Mouse (Mus musculus) MEL (cell line): ENCODE measurements at regions not wholly inside any gene's neighbourhood (a gene's known extent, or its start where the extent isn't known, plus 50 kb on each side); places are given as distances from the start of the nearest gene placed in this dataset.

Experiments used
- DNase-seq: peaks from one replicate; pipeline ENCODE4 v3.0.0; 2011; ENCODE audit warnings: low read depth, low spot score
- H3K27ac ChIP-seq: 2 replicates; pipeline ENCODE4 v1.5.1; 2012; ENCODE audit warnings: low read depth, mild to moderate bottlenecking, control low read depth, low read length, moderate library complexity; ENCODE audit not compliant: control insufficient read depth
- H3K27me3 ChIP-seq, 2 experiments: fragments of 150-350 bp in 1 of 2; sonication (generic) in 1 of 2; 2 replicates each; pipeline ENCODE4 v1.6.1; 2012; ENCODE audit warnings: low read length in 2 of 2, mild to moderate bottlenecking in 2 of 2, improper control_type of control experiment in 1 of 2, moderate library complexity in 1 of 2; ENCODE audit not compliant: insufficient read depth in 2 of 2, control insufficient read depth in 1 of 2
- H3K36me3 ChIP-seq, 2 experiments: 2 replicates each; pipeline ENCODE4 v1.6.1; 2012 to 2014; ENCODE audit warnings: low read length in 2 of 2, improper control_type of control experiment in 1 of 2, inconsistent platforms in 1 of 2, mild to moderate bottlenecking in 1 of 2; ENCODE audit not compliant: insufficient read depth in 2 of 2, control insufficient read depth in 1 of 2
- H3K4me1 ChIP-seq, 2 experiments: fragments of 150-350 bp in 1 of 2; sonication (generic) in 1 of 2; 2 replicates each; pipeline ENCODE4 v1.6.1; 2012; ENCODE audit warnings: low read length in 2 of 2, improper control_type of control experiment in 1 of 2, mild to moderate bottlenecking in 1 of 2; ENCODE audit not compliant: insufficient read depth in 2 of 2, control insufficient read depth in 1 of 2
- H3K4me3 ChIP-seq, 2 experiments: fragments of 150-350 bp in 1 of 2; sonication (generic) in 1 of 2; 2 replicates each; pipeline ENCODE4 v1.5.1; 2012; ENCODE audit warnings: low read depth in 2 of 2, low read length in 2 of 2, mild to moderate bottlenecking in 2 of 2, moderate library complexity in 2 of 2, control low read depth in 1 of 2, improper control_type of control experiment in 1 of 2; ENCODE audit not compliant: control insufficient read depth in 1 of 2, insufficient read depth in 1 of 2
- H3K79me2 ChIP-seq: 2 replicates; pipeline ENCODE4 v1.6.1; 2012; ENCODE audit warnings: mild to moderate bottlenecking, low read length, moderate library complexity; ENCODE audit not compliant: control insufficient read depth, poor library complexity, insufficient read depth
- H3K9ac ChIP-seq: 2 replicates; pipeline ENCODE4 v1.6.1; 2012; ENCODE audit warnings: low read depth, mild to moderate bottlenecking, control low read depth, low read length, moderate library complexity; ENCODE audit not compliant: control insufficient read depth, poor library complexity, severe bottlenecking
- H3K9me3 ChIP-seq: fragments of 150-350 bp; sonication (generic); replicated peaks from 2 replicates; pipeline ENCODE4 v1.6.1; 2012; ENCODE audit warnings: mild to moderate bottlenecking, low read length, improper control_type of control experiment, moderate library complexity; ENCODE audit not compliant: insufficient read depth
- BHLHE40 ChIP-seq: IDR thresholded peaks from 2 replicates; pipeline ENCODE4 v1.6.1; 2012; ENCODE audit warnings: low read depth, mild to moderate bottlenecking, inconsistent platforms, low read length, improper control_type of control experiment, borderline replicate concordance
- CHD1 ChIP-seq: IDR thresholded peaks from 2 replicates; pipeline ENCODE4 v1.6.1; 2012; ENCODE audit warnings: low read depth, mild to moderate bottlenecking, inconsistent platforms, low read length, improper control_type of control experiment
- CTCF ChIP-seq, 3 experiments: IDR thresholded peaks in 2 of 3; conservative IDR thresholded peaks in 1 of 3; 2 replicates each; pipeline ENCODE4 v1.5.1; 2011 to 2012; ENCODE audit warnings: low read length in 3 of 3, low read depth in 2 of 3, mild to moderate bottlenecking in 2 of 3, improper control_type of control experiment in 1 of 3, inconsistent platforms in 1 of 3, mixed read lengths in 1 of 3, moderate library complexity in 1 of 3; ENCODE audit not compliant: control insufficient read depth in 1 of 3, insufficient read depth in 1 of 3, poor library complexity in 1 of 3, severe bottlenecking in 1 of 3
- E2F4 ChIP-seq: IDR thresholded peaks from 2 replicates; pipeline ENCODE4 v1.6.1; 2011; ENCODE audit warnings: low read depth, low read length, improper control_type of control experiment, borderline replicate concordance
- ELF1 ChIP-seq: IDR thresholded peaks from 2 replicates; pipeline ENCODE4 v1.6.1; 2014; ENCODE audit warnings: low read depth, mild to moderate bottlenecking, inconsistent platforms, low read length, improper control_type of control experiment, moderate library complexity
- EP300 ChIP-seq, 2 experiments: IDR thresholded peaks; 2 replicates each; pipeline ENCODE4 v1.6.1; 2011; ENCODE audit warnings: improper control_type of control experiment in 2 of 2, low read length in 2 of 2, low read depth in 1 of 2, mild to moderate bottlenecking in 1 of 2
- ETS1 ChIP-seq: IDR thresholded peaks from 2 replicates; pipeline ENCODE4 v1.6.1; 2012; ENCODE audit warnings: low read depth, mild to moderate bottlenecking, inconsistent platforms, low read length, improper control_type of control experiment, moderate library complexity
- GATA1 ChIP-seq: IDR thresholded peaks from 2 replicates; pipeline ENCODE4 v1.6.1; 2011; ENCODE audit warnings: low read depth, low read length, improper control_type of control experiment
- HCFC1 ChIP-seq: IDR thresholded peaks from 2 replicates; pipeline ENCODE4 v1.6.1; 2012; ENCODE audit warnings: low read depth, mild to moderate bottlenecking, inconsistent platforms, low read length, improper control_type of control experiment, moderate library complexity
- KAT2A ChIP-seq: conservative IDR thresholded peaks from 2 replicates; pipeline ENCODE4 v1.6.1; 2012; ENCODE audit warnings: low read depth, low read length, improper control_type of control experiment, inconsistent platforms
- MAFK ChIP-seq: IDR thresholded peaks from 2 replicates; pipeline ENCODE4 v1.6.1; 2011; ENCODE audit warnings: low read depth, mild to moderate bottlenecking, low read length, improper control_type of control experiment, borderline replicate concordance
- MAX ChIP-seq: IDR thresholded peaks from 2 replicates; pipeline ENCODE4 v1.6.1; 2011; ENCODE audit warnings: low read length, improper control_type of control experiment
- MEF2A ChIP-seq: IDR thresholded peaks from 2 replicates; pipeline ENCODE4 v1.6.1; 2014; ENCODE audit warnings: low read depth, mild to moderate bottlenecking, inconsistent platforms, low read length, improper control_type of control experiment; ENCODE audit not compliant: poor library complexity, insufficient replicate concordance, severe bottlenecking; ENCODE audit errors: extremely low read depth
- MXI1 ChIP-seq: IDR thresholded peaks from 2 replicates; pipeline ENCODE4 v1.6.1; 2011; ENCODE audit warnings: mild to moderate bottlenecking, low read depth, low read length, improper control_type of control experiment
- MYC ChIP-seq: IDR thresholded peaks from 2 replicates; pipeline ENCODE4 v1.6.1; 2011; ENCODE audit warnings: low read depth, mild to moderate bottlenecking, low read length, improper control_type of control experiment, moderate library complexity
- NELFE ChIP-seq: IDR thresholded peaks from 2 replicates; pipeline ENCODE4 v1.6.1; 2011; ENCODE audit warnings: low read depth, low read length, improper control_type of control experiment
- NRF1 ChIP-seq: IDR thresholded peaks from 2 replicates; pipeline ENCODE4 v1.6.1; 2014; ENCODE audit warnings: low read depth, mild to moderate bottlenecking, inconsistent platforms, low read length, improper control_type of control experiment, moderate library complexity; ENCODE audit not compliant: poor library complexity, insufficient read depth, severe bottlenecking
- POLR2A ChIP-seq, 2 experiments: IDR thresholded peaks; 2 replicates each; pipeline ENCODE4 v1.6.1; 2011 to 2012; ENCODE audit warnings: low read length in 2 of 2, mild to moderate bottlenecking in 2 of 2, control low read depth in 1 of 2, improper control_type of control experiment in 1 of 2, low read depth in 1 of 2, moderate library complexity in 1 of 2; ENCODE audit not compliant: control insufficient read depth in 1 of 2, insufficient read depth in 1 of 2, poor library complexity in 1 of 2
- POLR2AphosphoS2 ChIP-seq: IDR thresholded peaks from 2 replicates; pipeline ENCODE4 v1.6.1; 2011; ENCODE audit warnings: low read length, improper control_type of control experiment
- POLR2AphosphoS5 ChIP-seq: IDR thresholded peaks from 2 replicates; pipeline ENCODE4 v1.6.1; 2012; ENCODE audit warnings: low read depth, borderline replicate concordance, mild to moderate bottlenecking, inconsistent platforms, low read length, moderate library complexity, mixed read lengths
- RCOR1 ChIP-seq: IDR thresholded peaks from 2 replicates; pipeline ENCODE4 v1.6.1; 2012; ENCODE audit warnings: low read depth, mild to moderate bottlenecking, inconsistent platforms, low read length, improper control_type of control experiment
- TBP ChIP-seq: IDR thresholded peaks from 2 replicates; pipeline ENCODE4 v1.8.0; 2011; ENCODE audit warnings: low read depth, low read length, improper control_type of control experiment
- UBTF ChIP-seq: IDR thresholded peaks from 2 replicates; pipeline ENCODE4 v1.6.1; 2012; ENCODE audit warnings: low read depth, mild to moderate bottlenecking, inconsistent platforms, low read length, improper control_type of control experiment, moderate library complexity, borderline replicate concordance; ENCODE audit not compliant: insufficient read depth
- USF2 ChIP-seq, 2 experiments: IDR thresholded peaks; 2 replicates each; pipeline ENCODE4 v1.6.1; 2011 to 2012; ENCODE audit warnings: improper control_type of control experiment in 2 of 2, low read length in 2 of 2, borderline replicate concordance in 1 of 2, inconsistent platforms in 1 of 2, low read depth in 1 of 2, mild to moderate bottlenecking in 1 of 2; ENCODE audit not compliant: insufficient read depth in 1 of 2
- ZKSCAN1 ChIP-seq: IDR thresholded peaks from 2 replicates; pipeline ENCODE4 v1.6.1; 2012; ENCODE audit warnings: low read depth, mild to moderate bottlenecking, inconsistent platforms, low read length, improper control_type of control experiment, moderate library complexity

GRCm38 (mm10) chr8:31713321-31714076, 1715.0 kb upstream of the 5930422O12Rik start:
- Histone ChIP-seq H3K4me1 (no peaks in the 10 kb centered on the region), H3K36me3 (no peaks in the 10 kb centered on the region), H3K9me3 (no peaks in the 10 kb centered on the region), H3K4me3 (no peak overlapping the region), H3K9ac (no peak overlapping the region), H3K27me3 (no peaks in the 10 kb centered on the region), H3K27ac (no peak overlapping the region), H3K79me2 (no peaks in the 10 kb centered on the region)
- TF ChIP-seq ZKSCAN1 (no peak), POLR2AphosphoS2 (no peak), MXI1 (no peak), EP300 (IDR thresholded peaks at IDR 0.05; ENCODE audit: low read depth in 1 of 2, low read length in 2 of 2) (no peak), E2F4 (no peak), NRF1 (no peak), ELF1 (no peak), NELFE (no peak), MYC (no peak), BHLHE40 (no peak), RCOR1 (no peak), UBTF (no peak), POLR2AphosphoS5 (no peak), CTCF (IDR thresholded peaks at IDR 0.05 in 2 of 3, conservative IDR thresholded peaks at IDR 0.05 in 1 of 3; ENCODE audit: control insufficient read depth in 1 of 3, insufficient read depth in 1 of 3, low read depth in 2 of 3, low read length in 3 of 3, poor library complexity in 1 of 3, severe bottlenecking in 1 of 3) (no peak), ETS1 (no peak), MAX (no peak), USF2 (IDR thresholded peaks at IDR 0.05; ENCODE audit: borderline replicate concordance in 1 of 2, insufficient read depth in 1 of 2, low read depth in 1 of 2, low read length in 2 of 2) (no peak), KAT2A (no peak), POLR2A (IDR thresholded peaks at IDR 0.05; ENCODE audit: control insufficient read depth in 1 of 2, insufficient read depth in 1 of 2, low read depth in 1 of 2, low read length in 2 of 2, poor library complexity in 1 of 2) (no peak), HCFC1 (no peak)
- no peak for DNase-seq

GRCm38 (mm10) chr8:31714077-31714458, 1714.4 kb upstream of the 5930422O12Rik start:
- no peaks in the 10 kb centered on the region for H3K4me1 ChIP-seq
- no peak overlapping the region for H3K27ac ChIP-seq
- no peaks in the 10 kb centered on the region for H3K36me3 ChIP-seq
- H3K4me3 ChIP-seq = no peak overlapping the region
- H3K9me3 ChIP-seq = no peaks in the 10 kb centered on the region
- DNase-seq = no peak
- TF ChIP-seq MAFK (no peak), CHD1 (no peak), EP300 (IDR thresholded peaks at IDR 0.05; ENCODE audit: low read depth in 1 of 2, low read length in 2 of 2) (no peak), TBP (no peak), GATA1 (no peak), MAX (no peak), UBTF (no peak), E2F4 (no peak), ZKSCAN1 (no peak), MEF2A (no peak)
- H3K9ac ChIP-seq = no peak overlapping the region
- H3K79me2 ChIP-seq = no peaks in the 10 kb centered on the region
- no peaks in the 10 kb centered on the region for H3K27me3 ChIP-seq
